Mouse (Mus musculus) kidney, embryonic 14.5 days (tissue): Measurements from ENCODE around the gene Pik3cb. TPM values are rescaled to one million over a fixed set of nuclear protein-coding genes. Genes with fewer than 3 reads are reported as not detected.
A peak's percentile ranks its signal among the peaks of the same experiment; 100 is the strongest.

Source experiments
- ATAC-seq: fragments of 200-750 bp; cut with Nextera tagmentation; 2 replicates; pipeline ENCODE4 v1.8.0; 2017; ENCODE audit warnings: moderate number of reproducible peaks, mild to moderate bottlenecking, moderate TSS enrichment, moderate library complexity; ENCODE audit not compliant: low FRiP score, low TSS enrichment
- H3K27ac ChIP-seq: fragments of 300-500 bp; sonication (generic); 2 replicates; pipeline ENCODE4 v1.5.1; 2014; ENCODE audit warnings: low read depth, mild to moderate bottlenecking, low read length, moderate library complexity, mixed read lengths
- H3K27me3 ChIP-seq: fragments of 300-500 bp; sonication (generic); 2 replicates; pipeline ENCODE4 v1.6.1; 2014; ENCODE audit warnings: mild to moderate bottlenecking, low read length; ENCODE audit not compliant: control insufficient read depth, insufficient read depth
- H3K36me3 ChIP-seq: fragments of 300-500 bp; sonication (generic); 2 replicates; pipeline ENCODE4 v1.6.1; 2014; ENCODE audit warnings: low read length, mixed read lengths; ENCODE audit not compliant: control insufficient read depth, insufficient read depth
- H3K4me1 ChIP-seq: fragments of 300-500 bp; sonication (generic); 2 replicates; pipeline ENCODE4 v1.6.1; 2014; ENCODE audit warnings: low read length, mixed read lengths; ENCODE audit not compliant: control insufficient read depth, insufficient read depth
- H3K4me2 ChIP-seq: fragments of 300-500 bp; sonication (generic); replicated peaks from 2 replicates; pipeline ENCODE4 v1.6.1; 2014; ENCODE audit warnings: low read depth, mild to moderate bottlenecking, low read length
- H3K4me3 ChIP-seq: fragments of 300-500 bp; sonication (generic); 2 replicates; pipeline ENCODE4 v1.5.1; 2014; ENCODE audit warnings: mild to moderate bottlenecking, low read length
- H3K9ac ChIP-seq: fragments of 300-500 bp; sonication (generic); 2 replicates; pipeline ENCODE4 v1.6.1; 2014; ENCODE audit warnings: low read depth, mild to moderate bottlenecking, low read length, moderate library complexity
- H3K9me3 ChIP-seq: fragments of 300-500 bp; sonication (generic); 2 replicates; pipeline ENCODE4 v1.6.1; 2016; ENCODE audit warnings: low read length; ENCODE audit not compliant: control insufficient read depth
- WGBS: fragments of 180-500 bp; shearing (Covaris S2); extraction: QIAGEN DNeasy Blood & Tissue Kit; methylation state at CpG from one replicate; pipeline ENCODE4 v1.1.7; 2014; 5-methylcytosine and 5-hydroxymethylcytosine counted together
- polyA plus RNA-seq: library from polyadenylated mRNA; unstranded; fragments of >200 nt; fragmentation: Nextera tagmentation; extraction: Ambion mirVana; gene quantifications from 2 replicates; pipeline ENCODE4 v1.2.1, GENCODE M21; 2014

The Pik3cb gene
- polyA plus RNA-seq, 1 experiment from 2014 or later = 1.0 TPM

GRCm38 (mm10) chr9:99139194-99140023 is 1.0 kb downstream of the Pik3cb start:
- H3K27me3 ChIP-seq = peaks cover 17% of the 10 kb centered on the region; the same call in 1 of the 2 replicates
- 0 out of 2 replicates have a peak, but pooled peaks cover 3% of the 10 kb centered on the region for H3K4me1 ChIP-seq
- WGBS = under 1% methylated on average over 73 of the region's 77 CpGs
- H3K27ac ChIP-seq = no peak overlapping the region
- H3K4me3 ChIP-seq = peak overlapping the region; percentile 70
- H3K9me3 ChIP-seq = no peaks in the 10 kb centered on the region
- no peaks in the 10 kb centered on the region for H3K36me3 ChIP-seq
- H3K9ac ChIP-seq = peak overlapping the region; percentile 66
- peak overlapping the region; percentile 81 for H3K4me2 ChIP-seq
- peak; percentile 83 for ATAC-seq

GRCm38 (mm10) chr9:99137301-99137700 is 3.1 kb downstream of the Pik3cb start:
- Histone ChIP-seq H3K36me3 (no peaks in the 10 kb centered on the region), H3K27me3 (peaks cover 17% of the 10 kb centered on the region; the same call in 1 of the 2 replicates), H3K9ac (no peak overlapping the region), H3K27ac (no peak overlapping the region), H3K4me3 (no peak overlapping the region), H3K4me1 (0 out of 2 replicates have a peak, but pooled peaks cover 3% of the 10 kb centered on the region), H3K9me3 (no peaks in the 10 kb centered on the region), H3K4me2 (no peak overlapping the region)
- 87% methylated on average over 5 of the region's 5 CpGs for WGBS
- ATAC-seq = no peak

- H3K4me1 ChIP-seq = no peaks in the 10 kb centered on the region
- H3K9me3 ChIP-seq = no peaks in the 10 kb centered on the region
- H3K4me3 ChIP-seq = no peak overlapping the region
- no peaks in the 10 kb centered on the region for H3K36me3 ChIP-seq
- no peaks in the 10 kb centered on the region for H3K27me3 ChIP-seq
- H3K9ac ChIP-seq = no peak overlapping the region
- no peak for ATAC-seq
- WGBS = 60% methylated on average over 3 of the region's 3 CpGs
- H3K4me2 ChIP-seq = no peak overlapping the region
- H3K27ac ChIP-seq = no peak overlapping the region
Observed at GRCm38 (mm10) chr9:99131951-99132470, 8.4 kb downstream of the Pik3cb start.

GRCm38 (mm10) chr9:99131119-99131518 is 9.3 kb downstream of the Pik3cb start:
- ATAC-seq = no peak
- Histone ChIP-seq H3K27ac (no peak overlapping the region), H3K27me3 (no peaks in the 10 kb centered on the region), H3K36me3 (no peaks in the 10 kb centered on the region), H3K4me1 (no peaks in the 10 kb centered on the region), H3K4me3 (no peak overlapping the region), H3K9ac (no peak overlapping the region), H3K4me2 (no peak overlapping the region), H3K9me3 (no peaks in the 10 kb centered on the region)
- WGBS = 90% methylated on average over 4 of the region's 4 CpGs

DNA sequence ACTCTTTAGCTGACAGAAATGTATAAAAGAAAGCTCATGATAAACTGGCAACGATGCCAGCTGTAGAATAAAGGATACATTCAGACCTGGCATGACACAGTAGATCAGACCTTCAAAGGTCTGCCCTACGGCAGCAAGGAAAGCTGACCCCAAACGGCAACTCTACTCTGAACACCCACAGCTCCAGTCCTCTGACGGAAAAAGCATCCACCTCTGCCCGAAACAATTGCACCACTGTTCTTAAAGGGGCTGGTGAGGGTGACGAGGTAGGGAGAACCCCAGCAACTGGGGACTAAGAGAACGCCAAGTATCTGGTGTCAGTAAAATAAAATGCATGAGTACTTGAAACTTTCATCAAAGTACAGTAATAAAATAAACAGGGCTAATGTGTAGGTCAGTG is 12.8 kb downstream of the Pik3cb start:
- H3K27me3 ChIP-seq = no peaks in the 10 kb centered on the region
- H3K9ac ChIP-seq = no peak overlapping the region
- no peak overlapping the region for H3K4me3 ChIP-seq
- no peaks in the 10 kb centered on the region for H3K36me3 ChIP-seq
- H3K4me1 ChIP-seq = no peaks in the 10 kb centered on the region
- no peak overlapping the region for H3K27ac ChIP-seq
- H3K9me3 ChIP-seq = no peaks in the 10 kb centered on the region
- H3K4me2 ChIP-seq = no peak overlapping the region
- no peak for ATAC-seq
- WGBS = 70% methylated on average over 7 of the region's 7 CpGs

GRCm38 (mm10) chr9:99122749-99123148 is 17.7 kb downstream of the Pik3cb start:
- no peaks in the 10 kb centered on the region for H3K9me3 ChIP-seq
- H3K4me2 ChIP-seq = no peak overlapping the region
- H3K9ac ChIP-seq = no peak overlapping the region
- H3K4me3 ChIP-seq = no peak overlapping the region
- H3K27ac ChIP-seq = no peak overlapping the region
- H3K36me3 ChIP-seq = no peaks in the 10 kb centered on the region
- H3K27me3 ChIP-seq = no peaks in the 10 kb centered on the region
- WGBS = 60% methylated on average over 4 of the region's 4 CpGs
- ATAC-seq = no peak
- no peaks in the 10 kb centered on the region for H3K4me1 ChIP-seq

GRCm38 (mm10) chr9:99112409-99112808 is 28.0 kb downstream of the Pik3cb start:
- Histone ChIP-seq H3K4me3 (no peak overlapping the region), H3K4me2 (no peak overlapping the region), H3K27ac (no peak overlapping the region), H3K4me1 (no peaks in the 10 kb centered on the region), H3K27me3 (no peaks in the 10 kb centered on the region), H3K9me3 (no peaks in the 10 kb centered on the region), H3K36me3 (no peaks in the 10 kb centered on the region), H3K9ac (no peak overlapping the region)
- no peak for ATAC-seq
- 86% methylated on average over 12 of the region's 12 CpGs for WGBS

GRCm38 (mm10) chr9:99111085-99111484 is 29.3 kb downstream of the Pik3cb start:
- H3K9me3 ChIP-seq = no peaks in the 10 kb centered on the region
- 55% methylated on average over 1 of the region's 1 CpGs for WGBS

DNA sequence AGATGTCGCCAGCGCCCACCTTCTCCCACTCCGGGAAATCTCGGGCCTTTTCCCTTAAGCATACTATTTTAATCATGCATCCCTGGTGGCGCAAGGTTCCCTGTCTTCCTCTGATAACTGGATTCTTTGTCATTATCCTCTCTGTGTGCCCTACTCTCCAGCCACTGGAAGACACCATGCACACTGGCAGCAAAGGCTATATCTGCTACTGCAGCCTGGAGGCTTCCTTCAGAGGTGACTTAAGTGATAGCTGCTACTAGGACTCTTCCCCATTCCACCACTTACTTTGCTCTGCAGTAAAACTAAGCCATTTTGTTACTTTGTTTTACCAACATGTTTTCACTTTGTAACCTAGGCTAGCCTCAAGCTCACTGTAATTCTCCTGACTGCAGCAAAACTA is 30.2 kb downstream of the Pik3cb start:
- Histone ChIP-seq H3K4me3 (no peak overlapping the region), H3K36me3 (no peaks in the 10 kb centered on the region), H3K27ac (no peak overlapping the region), H3K27me3 (no peaks in the 10 kb centered on the region), H3K9me3 (no peaks in the 10 kb centered on the region), H3K4me1 (no peaks in the 10 kb centered on the region), H3K4me2 (no peak overlapping the region), H3K9ac (no peak overlapping the region)
- WGBS = 67% methylated on average over 5 of the region's 5 CpGs
- no peak for ATAC-seq

More at GRCm38 (mm10) chr9:99111085-99111484, 29.3 kb downstream of the Pik3cb start:
- no peaks in the 10 kb centered on the region for H3K36me3 ChIP-seq
- no peaks in the 10 kb centered on the region for H3K4me1 ChIP-seq
- no peaks in the 10 kb centered on the region for H3K27me3 ChIP-seq
- ATAC-seq = no peak
- H3K4me3 ChIP-seq = no peak overlapping the region
- no peak overlapping the region for H3K4me2 ChIP-seq
- H3K9ac ChIP-seq = no peak overlapping the region
- no peak overlapping the region for H3K27ac ChIP-seq
